In genomic region chr3:105771534-105771933, GRCm38 (mm10) we compare ENCODE assay signal across 11 mouse cellular contexts. TPM values are rescaled to one million over a fixed set of nuclear protein-coding genes. Genes with fewer than 3 reads are reported as not detected.
DNase-seq lines count a peak whose midpoint lies in the region; ATAC-seq and TF ChIP-seq lines count a peak whose summit lies in the region.
"Had no signal": no experiment of that assay in that cellular context is flagged by ENCODE, and none has a peak within 500 bp of the region (broad histone marks: within the 10 kb centered on the region; RNA-seq: fewer than 3 reads in every experiment).

No protein-coding gene starts in this region.

- no peaks in the 10 kb centered on the region for H3K9me3 ChIP-seq in liver, embryonic 14.5 days (ENCODE audit: control insufficient read depth, low read length)
- H3K9me3 ChIP-seq in stomach, postnatal 0 days (ENCODE audit: control insufficient read depth, low read length), result no peaks in the 10 kb centered on the region
- H3K9me3 ChIP-seq in embryonic facial prominence, embryonic 10.5 days, result no peaks in the 10 kb centered on the region
- H3K9me3 ChIP-seq in midbrain, embryonic 10.5 days (replicated peaks), result no peaks in the 10 kb centered on the region
- H3K9me3 ChIP-seq: embryonic facial prominence, embryonic 13.5 days; hindbrain, embryonic 13.5 days; stomach, embryonic 15.5 days had no signal

- no peak for TF ChIP-seq EP300 in liver, embryonic 14.5 days (IDR thresholded peaks at IDR 0.05; ENCODE audit: low read depth)
- TF ChIP-seq EP300 in stomach, postnatal 0 days (optimal IDR thresholded peaks at IDR 0.05), result no peak

- H3K4me1 ChIP-seq in liver, embryonic 14.5 days (replicated peaks; ENCODE audit: control insufficient read depth in 2 of 2, insufficient read depth in 2 of 2, low read length in 1 of 2), result peaks cover 7 to 14% of the 10 kb centered on the region in 2 experiments; a peak in 3 of 4 replicates
- H3K4me1 ChIP-seq in stomach, postnatal 0 days (replicated peaks; ENCODE audit: control insufficient read depth, insufficient read depth), result no peaks in the 10 kb centered on the region
- no peaks in the 10 kb centered on the region for H3K4me1 ChIP-seq in embryonic facial prominence, embryonic 10.5 days
- H3K4me1 ChIP-seq in midbrain, embryonic 10.5 days, result no peaks in the 10 kb centered on the region
- H3K4me1 ChIP-seq: embryonic facial prominence, embryonic 13.5 days; hindbrain, embryonic 13.5 days; stomach, embryonic 15.5 days had no signal

- no peaks in the 10 kb centered on the region for H3K36me3 ChIP-seq in liver, embryonic 14.5 days (replicated peaks; ENCODE audit: control insufficient read depth, insufficient read depth, low read depth)
- no peaks in the 10 kb centered on the region for H3K36me3 ChIP-seq in stomach, postnatal 0 days (ENCODE audit: control insufficient read depth, insufficient read depth, low read length)
- no peaks in the 10 kb centered on the region for H3K36me3 ChIP-seq in embryonic facial prominence, embryonic 10.5 days (replicated peaks)
- H3K36me3 ChIP-seq in midbrain, embryonic 10.5 days, result no peaks in the 10 kb centered on the region
- H3K36me3 ChIP-seq: embryonic facial prominence, embryonic 13.5 days; hindbrain, embryonic 13.5 days; stomach, embryonic 15.5 days had no signal

- H3K4me3 ChIP-seq in layer of hippocampus, adult 2 months, result no peak overlapping the region
- no peak overlapping the region for H3K4me3 ChIP-seq in liver, embryonic 14.5 days (ENCODE audit: insufficient read depth in 1 of 2, low read depth in 2 of 2, low read length in 2 of 2)
- H3K4me3 ChIP-seq in stomach, postnatal 0 days (ENCODE audit: low read depth, low read length), result no peak overlapping the region
- no peak overlapping the region for H3K4me3 ChIP-seq in embryonic facial prominence, embryonic 10.5 days
- H3K4me3 ChIP-seq in midbrain, embryonic 10.5 days, result no peak overlapping the region
- H3K4me3 ChIP-seq: embryonic facial prominence, embryonic 13.5 days; hindbrain, embryonic 13.5 days; stomach, embryonic 15.5 days had no signal

- DNase-seq in layer of hippocampus, adult 2 months (ENCODE audit: low spot score in 2 of 2), result no peak
- DNase-seq in layer of hippocampus, adult 9-11 months, result no peak
- peak; percentile 25 for DNase-seq in NIH3T3 (ENCODE audit: low read depth)
- no peak for DNase-seq in liver, embryonic 14.5 days (ENCODE audit: low read depth in 3 of 3, low spot score in 3 of 3)
- DNase-seq in stomach, postnatal 0 days (ENCODE audit: low spot score), result no peak
- no peak for DNase-seq in embryonic facial prominence, embryonic 10.5 days (ENCODE audit: low spot score)
- no peak for DNase-seq in midbrain, embryonic 10.5 days (ENCODE audit: low spot score)
- no peak for DNase-seq in heart, postnatal 25 days (ENCODE audit: low spot score)

- no peak overlapping the region for H3K27ac ChIP-seq in layer of hippocampus, adult 2 months
- no peak overlapping the region for H3K27ac ChIP-seq in liver, embryonic 14.5 days
- no peak overlapping the region for H3K27ac ChIP-seq in stomach, postnatal 0 days (replicated peaks)
- H3K27ac ChIP-seq in embryonic facial prominence, embryonic 10.5 days (replicated peaks), result no peak overlapping the region
- H3K27ac ChIP-seq in midbrain, embryonic 10.5 days (replicated peaks), result no peak overlapping the region
- H3K27ac ChIP-seq: embryonic facial prominence, embryonic 13.5 days; hindbrain, embryonic 13.5 days; stomach, embryonic 15.5 days had no signal

- H3K27me3 ChIP-seq in liver, embryonic 14.5 days (ENCODE audit: control insufficient read depth, insufficient read depth, low read length), result no peaks in the 10 kb centered on the region
- no peaks in the 10 kb centered on the region for H3K27me3 ChIP-seq in stomach, postnatal 0 days (ENCODE audit: control insufficient read depth, insufficient read depth, low read length)
- H3K27me3 ChIP-seq in embryonic facial prominence, embryonic 10.5 days (replicated peaks; ENCODE audit: low read depth, poor library complexity, severe bottlenecking), result no peaks in the 10 kb centered on the region
- no peaks in the 10 kb centered on the region for H3K27me3 ChIP-seq in midbrain, embryonic 10.5 days (ENCODE audit: low read depth, poor library complexity, severe bottlenecking)
- H3K27me3 ChIP-seq: embryonic facial prominence, embryonic 13.5 days; hindbrain, embryonic 13.5 days; stomach, embryonic 15.5 days had no signal

- peak; percentile 76 for TF ChIP-seq CTCF in layer of hippocampus, adult 2 months (conservative IDR thresholded peaks at IDR 0.05)
- TF ChIP-seq CTCF in liver, embryonic 14.5 days (IDR thresholded peaks at IDR 0.05; ENCODE audit: low read depth), result peak; percentile 78
- TF ChIP-seq CTCF in stomach, postnatal 0 days (IDR thresholded peaks at IDR 0.05; ENCODE audit: low read depth), result peak; percentile 71

- no peak for ATAC-seq in liver, embryonic 14.5 days (ENCODE audit: insufficient read depth)
- ATAC-seq in stomach, postnatal 0 days (ENCODE audit: low FRiP score, low TSS enrichment), result no peak

- H3K4me2 ChIP-seq in liver, embryonic 14.5 days (ENCODE audit: low read depth), result no peak overlapping the region
- no peak overlapping the region for H3K4me2 ChIP-seq in stomach, postnatal 0 days (replicated peaks; ENCODE audit: low read depth)
- H3K4me2 ChIP-seq: embryonic facial prominence, embryonic 13.5 days; hindbrain, embryonic 13.5 days; stomach, embryonic 15.5 days had no signal

- intact Hi-C loops in heart, postnatal 25 days (cut with DNase I), result loop anchor here (2.0 kb wide), 1 partner anchor 125 kb away; no protein-coding TSS in a partner anchor

- no peak overlapping the region for H3K9ac ChIP-seq in liver, embryonic 14.5 days (replicated peaks)
- H3K9ac ChIP-seq in stomach, postnatal 0 days (ENCODE audit: low read length), result no peak overlapping the region
- H3K9ac ChIP-seq: embryonic facial prominence, embryonic 13.5 days; hindbrain, embryonic 13.5 days; stomach, embryonic 15.5 days had no signal

RNA-seq across cellular contexts. Expression of gene Rap1a, which starts 29.6 kb away (rescaled TPM):
- total RNA-seq in layer of hippocampus, adult 2 months (2021), result 100 to 1,000 TPM in 1 of 2 experiments, 10 to 100 TPM in 1; 94.6 to 101 TPM
- 20.5 and 37.4 TPM in 2 replicates for polyA plus RNA-seq in liver, embryonic 14.5 days (2012; rRNA removed)
- polyA plus RNA-seq in liver, embryonic 14.5 days (2014; fragmentation: Nextera tagmentation; extraction: Ambion mirVana), result 81.3 and 86.2 TPM in 2 replicates
- 119 and 120 TPM in 2 replicates for polyA plus RNA-seq in stomach, postnatal 0 days (2015; fragmentation: Nextera tagmentation; extraction: Ambion mirVana)
- 66.0 and 66.3 TPM in 2 replicates for polyA plus RNA-seq in embryonic facial prominence, embryonic 10.5 days (2016; fragmentation: Nextera tagmentation; extraction: Ambion mirVana)
- polyA plus RNA-seq in midbrain, embryonic 10.5 days (2016; fragmentation: Nextera tagmentation; extraction: Ambion mirVana), result 72.5 and 79.7 TPM in 2 replicates
- total RNA-seq in heart, postnatal 25 days (2021), result 100 to 1,000 TPM; 103 to 105 TPM
